Mouse (Mus musculus): ENCODE results near the gene Camk1. TPM values are rescaled to one million over a fixed set of nuclear protein-coding genes. Genes with fewer than 3 reads are reported as not detected.

Gene Camk1
- total RNA-seq (2012; rRNA removed) (5.3 and 7.9 TPM in 2 replicates), polyA plus RNA-seq (2012; ENCODE audit: insufficient read depth in 1 of 2, insufficient read length in 2 of 2, low read depth in 1 of 2, low replicate concordance in 2 of 2, missing spikeins in 1 of 2) (10 to 100 TPM in 1 of 2 experiments, not detected in 1; 13.3 TPM)

GRCm38 (mm10) chr6:113343177-113344092, at the start of gene Camk1:
Camk1 (minus strand) TSS chr6:113343984.
- Histone ChIP-seq H3K27me3 (ENCODE audit: control insufficient read depth in 1 of 2, insufficient read depth in 2 of 2, low read length in 2 of 2) (no peaks in the 10 kb centered on the region), H3K4me3 (ENCODE audit: control insufficient read depth in 1 of 2, insufficient read depth in 1 of 2, low read depth in 2 of 2, low read length in 2 of 2) (peak within 1 kb of the TSS; percentile 66 to 83), H3K9ac (ENCODE audit: control insufficient read depth, low read depth, low read length, poor library complexity, severe bottlenecking) (peak within 1 kb of the TSS; percentile 69), H3K36me3 (ENCODE audit: control insufficient read depth in 1 of 2, insufficient read depth in 2 of 2, low read length in 2 of 2) (peaks cover 0 to 6% of the 10 kb centered on the region in 2 experiments; a peak in 1 of 4 replicates), H3K79me2 (ENCODE audit: control insufficient read depth, insufficient read depth, low read length, poor library complexity) (no peaks in the 10 kb centered on the region), H3K27ac (ENCODE audit: control insufficient read depth, low read depth, low read length) (no peak within 1 kb of the TSS), H3K9me3 (replicated peaks; ENCODE audit: insufficient read depth, low read length) (no peaks in the 10 kb centered on the region), H3K4me1 (ENCODE audit: control insufficient read depth in 1 of 2, insufficient read depth in 2 of 2, low read length in 2 of 2) (peaks cover 4 to 18% of the 10 kb centered on the region in 2 experiments)
- DNase-seq (ENCODE audit: low read depth, low spot score): peak; percentile 67
- TF ChIP-seq USF2 (IDR thresholded peaks at IDR 0.05; ENCODE audit: borderline replicate concordance in 1 of 2, insufficient read depth in 1 of 2, low read depth in 1 of 2, low read length in 2 of 2) (no peak), USF1 (IDR thresholded peaks at IDR 0.05; ENCODE audit: low read depth, low read length) (no peak), UBTF (IDR thresholded peaks at IDR 0.05; ENCODE audit: borderline replicate concordance, insufficient read depth, low read depth, low read length) (no peak), MYC (IDR thresholded peaks at IDR 0.05; ENCODE audit: low read depth, low read length) (no peak), GABPA (IDR thresholded peaks at IDR 0.05; ENCODE audit: low read depth, low read length) (no peak), MAX (IDR thresholded peaks at IDR 0.05; ENCODE audit: low read length) (no peak), CTCF (IDR thresholded peaks at IDR 0.05 in 2 of 3, conservative IDR thresholded peaks at IDR 0.05 in 1 of 3; ENCODE audit: control insufficient read depth in 1 of 3, insufficient read depth in 1 of 3, low read depth in 2 of 3, low read length in 3 of 3, poor library complexity in 1 of 3, severe bottlenecking in 1 of 3) (no peak), NELFE (IDR thresholded peaks at IDR 0.05; ENCODE audit: low read depth, low read length) (0 out of 2 replicates have a peak, but pooled peaks have one; percentile 26), MYB (IDR thresholded peaks at IDR 0.05; ENCODE audit: low read depth, low read length) (no peak), RCOR1 (IDR thresholded peaks at IDR 0.05; ENCODE audit: low read depth, low read length) (no peak), POLR2A (IDR thresholded peaks at IDR 0.05; ENCODE audit: control insufficient read depth in 1 of 2, insufficient read depth in 1 of 2, low read depth in 1 of 2, low read length in 2 of 2, poor library complexity in 1 of 2) (peak in 1 of 2 experiments; percentile 54; a peak in 2 of 4 replicates)

DNA sequence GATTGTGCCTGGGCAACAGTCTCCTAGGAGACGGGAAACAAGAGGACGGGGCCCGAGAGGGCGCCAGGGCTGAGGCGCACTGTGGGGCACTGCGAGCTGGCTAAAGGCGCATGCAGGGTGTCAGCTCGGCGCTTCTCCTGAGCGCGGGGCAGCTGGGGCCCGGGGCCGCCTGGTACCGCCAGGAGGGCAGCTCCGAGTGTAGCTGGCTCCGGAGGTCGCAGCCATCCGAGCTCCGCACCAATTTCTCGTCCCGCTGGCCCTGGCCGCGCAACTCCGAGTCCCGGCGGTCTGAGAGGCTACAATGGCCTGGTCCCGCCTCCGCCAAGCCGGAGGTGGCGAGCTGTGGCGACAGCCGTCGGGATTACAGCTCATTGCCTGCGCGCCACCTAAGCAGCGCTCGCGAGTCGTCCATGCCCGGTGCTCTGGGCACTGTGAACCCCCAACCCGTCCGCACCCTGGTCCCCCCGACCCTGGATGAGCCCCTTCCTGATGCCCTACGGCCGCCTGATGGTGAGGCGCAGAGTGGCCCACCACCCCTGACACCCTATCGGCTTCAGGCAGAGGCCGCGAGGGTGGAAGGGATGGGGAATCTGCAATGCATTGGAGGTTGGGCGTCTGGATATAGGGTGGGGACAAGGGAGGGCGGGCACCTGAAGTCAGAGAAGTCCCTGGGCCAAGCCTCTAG, 48.7 kb upstream of the Camk1 start:
- Histone ChIP-seq H3K9me3 (replicated peaks; ENCODE audit: insufficient read depth, low read length) (no peaks in the 10 kb centered on the region), H3K4me3 (ENCODE audit: control insufficient read depth in 1 of 2, insufficient read depth in 1 of 2, low read depth in 2 of 2, low read length in 2 of 2) (no peak overlapping the region), H3K4me1 (ENCODE audit: control insufficient read depth in 1 of 2, insufficient read depth in 2 of 2, low read length in 2 of 2) (no peaks in the 10 kb centered on the region), H3K27ac (ENCODE audit: control insufficient read depth, low read depth, low read length) (no peak overlapping the region), H3K27me3 (ENCODE audit: control insufficient read depth in 1 of 2, insufficient read depth in 2 of 2, low read length in 2 of 2) (no peaks in the 10 kb centered on the region), H3K36me3 (ENCODE audit: control insufficient read depth in 1 of 2, insufficient read depth in 2 of 2, low read length in 2 of 2) (peaks cover 0 to 12% of the 10 kb centered on the region in 2 experiments; a peak in 2 of 4 replicates), H3K9ac (ENCODE audit: control insufficient read depth, low read depth, low read length, poor library complexity, severe bottlenecking) (no peak overlapping the region), H3K79me2 (ENCODE audit: control insufficient read depth, insufficient read depth, low read length, poor library complexity) (no peaks in the 10 kb centered on the region)
- no peak for DNase-seq (ENCODE audit: low read depth, low spot score)
- no peak for TF ChIP-seq ZMIZ1 (IDR thresholded peaks at IDR 0.05; ENCODE audit: low read depth, low read length)
- no peak for TF ChIP-seq RCOR1 (IDR thresholded peaks at IDR 0.05; ENCODE audit: low read depth, low read length)
- no peak for TF ChIP-seq ZC3H11A (IDR thresholded peaks at IDR 0.05; ENCODE audit: low read depth, low read length)
- TF ChIP-seq HCFC1 (IDR thresholded peaks at IDR 0.05; ENCODE audit: low read depth, low read length): no peak
- no peak for TF ChIP-seq ZNF384 (IDR thresholded peaks at IDR 0.05; ENCODE audit: low read depth, low read length)
- no peak for TF ChIP-seq USF2 (IDR thresholded peaks at IDR 0.05; ENCODE audit: borderline replicate concordance in 1 of 2, insufficient read depth in 1 of 2, low read depth in 1 of 2, low read length in 2 of 2)
- TF ChIP-seq GATA1 (IDR thresholded peaks at IDR 0.05; ENCODE audit: low read depth, low read length): no peak
- TF ChIP-seq USF1 (IDR thresholded peaks at IDR 0.05; ENCODE audit: low read depth, low read length): no peak
- no peak for TF ChIP-seq NELFE (IDR thresholded peaks at IDR 0.05; ENCODE audit: low read depth, low read length)
